Mouse (Mus musculus): ENCODE results near the gene Vil1. TPM values are rescaled to one million over a fixed set of nuclear protein-coding genes. Genes with fewer than 3 reads are reported as not detected.

The Vil1 gene
- total and polyA plus RNA-seq, 2 experiments: 0.18 to 0.26 TPM

DNA sequence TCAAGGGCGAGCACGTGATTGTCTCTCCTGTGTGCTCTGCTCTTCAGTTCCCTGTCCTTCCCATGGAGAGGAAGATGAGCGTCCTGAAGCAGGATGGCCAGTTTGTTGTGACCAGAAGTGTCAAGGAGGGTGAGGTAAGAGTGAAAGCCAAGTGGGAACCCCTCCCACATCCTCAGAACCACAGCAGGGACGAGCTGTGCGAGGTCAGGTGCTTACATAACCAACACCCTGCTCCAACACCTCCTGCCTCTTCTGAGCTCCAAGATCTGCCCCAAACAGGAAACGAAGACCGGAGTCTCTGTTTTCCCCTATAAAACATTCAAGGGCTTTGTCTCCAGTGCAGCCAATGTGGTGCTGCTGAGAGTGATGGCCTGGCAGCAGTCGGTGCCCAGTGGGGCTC, 44.9 kb upstream of the Vil1 start:
- no peaks in the 10 kb centered on the region for H3K4me1 ChIP-seq (ENCODE audit: control insufficient read depth, insufficient read depth, low read length)
- WGBS: 75% methylated on average over 8 of the region's 8 CpGs
- no peaks in the 10 kb centered on the region for H3K79me2 ChIP-seq (ENCODE audit: control insufficient read depth, insufficient read depth, low read length)
- no peaks in the 10 kb centered on the region for H3K27me3 ChIP-seq (ENCODE audit: control insufficient read depth, insufficient read depth, low read length)
- no peak overlapping the region for H3K27ac ChIP-seq (replicated peaks; ENCODE audit: insufficient read depth, low read depth, low read length)
- DNase-seq (ENCODE audit: extremely low read depth, low read depth, low spot score): no peak
- no peaks in the 10 kb centered on the region for H3K36me3 ChIP-seq (ENCODE audit: control insufficient read depth, insufficient read depth, low read length)
- TF ChIP-seq POLR2A (IDR thresholded peaks at IDR 0.05; ENCODE audit: extremely low read depth, insufficient read depth, low read length) (no peak), CTCF (IDR thresholded peaks at IDR 0.05; ENCODE audit: low read depth, low read length) (no peak)
- no peak overlapping the region for H3K9ac ChIP-seq (ENCODE audit: low read depth, low read length)
- H3K4me3 ChIP-seq (ENCODE audit: insufficient read depth, low read depth, low read length): no peak overlapping the region

DNA sequence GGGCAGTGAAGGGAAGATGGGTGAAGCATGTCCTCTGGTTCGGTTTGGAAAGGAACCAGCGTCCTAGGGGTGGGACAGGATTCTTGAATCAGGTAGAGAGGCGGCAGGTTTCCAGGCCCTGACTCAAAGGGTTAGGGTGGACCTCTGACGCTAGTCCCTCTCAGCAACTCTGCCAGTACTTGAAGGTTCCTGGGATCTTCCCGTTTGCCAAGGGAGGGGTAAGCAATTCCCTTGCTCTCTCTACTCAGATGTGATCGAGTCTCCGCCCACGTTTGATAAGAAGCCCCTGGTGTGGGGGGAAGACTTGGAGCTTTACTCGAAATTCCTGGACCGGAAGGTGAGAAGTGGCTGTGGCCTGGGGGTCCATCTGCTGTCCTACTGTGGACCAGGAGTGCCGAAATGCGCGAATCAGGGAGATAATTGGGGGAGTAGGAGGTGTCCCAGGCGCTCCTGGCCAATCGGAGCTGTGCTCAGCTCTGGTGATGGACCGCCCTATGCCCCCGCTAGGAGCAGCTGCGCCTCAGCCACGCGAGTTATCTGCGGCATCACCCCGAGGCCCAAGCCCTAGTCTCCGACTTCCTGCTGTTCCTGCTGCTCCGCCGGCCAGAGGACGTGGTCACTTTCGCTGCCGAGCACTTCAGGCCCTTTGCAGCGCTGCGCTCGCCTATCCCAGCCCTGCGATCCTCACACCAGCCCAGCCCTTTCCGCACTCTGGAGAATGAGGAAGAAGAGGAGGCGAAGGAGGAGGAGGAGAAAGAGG, 41.1 kb upstream of the Vil1 start:
- no peaks in the 10 kb centered on the region for H3K4me1 ChIP-seq (ENCODE audit: control insufficient read depth, insufficient read depth, low read length)
- DNase-seq (ENCODE audit: extremely low read depth, low read depth, low spot score): no peak
- no peaks in the 10 kb centered on the region for H3K36me3 ChIP-seq (ENCODE audit: control insufficient read depth, insufficient read depth, low read length)
- H3K79me2 ChIP-seq (ENCODE audit: control insufficient read depth, insufficient read depth, low read length): no peaks in the 10 kb centered on the region
- 26% methylated on average over 34 of the region's 34 CpGs for WGBS
- H3K27me3 ChIP-seq (ENCODE audit: control insufficient read depth, insufficient read depth, low read length): no peaks in the 10 kb centered on the region
- TF ChIP-seq CTCF (IDR thresholded peaks at IDR 0.05; ENCODE audit: low read depth, low read length) (0 out of 2 replicates have a peak, but pooled peaks have one; percentile 5), POLR2A (IDR thresholded peaks at IDR 0.05; ENCODE audit: extremely low read depth, insufficient read depth, low read length) (no peak)
- no peak overlapping the region for H3K27ac ChIP-seq (replicated peaks; ENCODE audit: insufficient read depth, low read depth, low read length)
- peak overlapping the region; percentile 37; the same call in 1 of the 2 replicates for H3K4me3 ChIP-seq (ENCODE audit: insufficient read depth, low read depth, low read length)
- H3K9ac ChIP-seq (ENCODE audit: low read depth, low read length): peak overlapping the region; percentile 22; the same call in 1 of the 2 replicates

DNA sequence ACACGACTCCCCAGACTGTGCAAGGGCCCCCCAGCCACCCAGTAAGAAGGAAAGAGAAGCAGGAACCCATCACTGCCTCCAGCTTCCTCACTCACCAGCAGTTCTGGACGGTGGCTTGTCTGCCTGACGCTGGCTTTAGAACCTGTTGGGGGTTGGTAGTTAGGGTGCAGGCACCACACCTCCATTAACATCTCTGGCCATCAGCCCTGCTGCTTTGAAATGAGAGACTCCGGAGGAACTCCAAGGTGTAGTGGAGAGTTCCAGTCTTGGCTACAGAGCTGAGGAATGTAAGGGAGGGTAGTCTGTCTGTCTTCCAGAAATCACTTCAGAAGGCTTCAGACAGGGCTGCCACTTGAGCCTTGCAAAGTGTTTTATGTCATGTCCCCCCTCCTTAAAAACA, 39.1 kb upstream of the Vil1 start:
- no peaks in the 10 kb centered on the region for H3K79me2 ChIP-seq (ENCODE audit: control insufficient read depth, insufficient read depth, low read length)
- no peaks in the 10 kb centered on the region for H3K4me1 ChIP-seq (ENCODE audit: control insufficient read depth, insufficient read depth, low read length)
- no peaks in the 10 kb centered on the region for H3K27me3 ChIP-seq (ENCODE audit: control insufficient read depth, insufficient read depth, low read length)
- no peak for DNase-seq (ENCODE audit: extremely low read depth, low read depth, low spot score)
- H3K36me3 ChIP-seq (ENCODE audit: control insufficient read depth, insufficient read depth, low read length): no peaks in the 10 kb centered on the region
- 79% methylated on average over 4 of the region's 4 CpGs for WGBS
- H3K4me3 ChIP-seq (ENCODE audit: insufficient read depth, low read depth, low read length): no peak overlapping the region
- H3K27ac ChIP-seq (replicated peaks; ENCODE audit: insufficient read depth, low read depth, low read length): no peak overlapping the region
- TF ChIP-seq POLR2A (IDR thresholded peaks at IDR 0.05; ENCODE audit: extremely low read depth, insufficient read depth, low read length) (no peak), CTCF (IDR thresholded peaks at IDR 0.05; ENCODE audit: low read depth, low read length) (no peak)
- H3K9ac ChIP-seq (ENCODE audit: low read depth, low read length): no peak overlapping the region

DNA sequence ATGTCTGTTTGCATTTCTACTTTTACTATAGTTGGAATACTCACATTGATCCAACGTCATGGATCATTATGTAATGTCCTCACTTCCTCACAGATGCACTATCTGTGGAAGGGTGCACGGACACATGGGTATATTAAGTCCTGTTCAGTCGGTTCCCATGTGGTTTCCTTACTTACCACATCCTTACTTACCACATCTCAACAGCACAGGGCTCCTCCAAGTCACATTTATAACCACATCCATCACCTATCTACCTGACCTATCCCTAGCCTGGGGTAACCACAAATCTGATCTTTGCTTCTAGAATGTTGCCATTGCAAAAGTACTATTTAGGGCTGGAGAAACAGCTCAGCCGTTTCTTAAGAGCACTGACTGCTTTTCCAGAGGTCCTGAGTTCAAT, 35.8 kb upstream of the Vil1 start:
- no peak for DNase-seq (ENCODE audit: extremely low read depth, low read depth, low spot score)
- no peak overlapping the region for H3K27ac ChIP-seq (replicated peaks; ENCODE audit: insufficient read depth, low read depth, low read length)
- no peaks in the 10 kb centered on the region for H3K27me3 ChIP-seq (ENCODE audit: control insufficient read depth, insufficient read depth, low read length)
- no peaks in the 10 kb centered on the region for H3K36me3 ChIP-seq (ENCODE audit: control insufficient read depth, insufficient read depth, low read length)
- H3K4me1 ChIP-seq (ENCODE audit: control insufficient read depth, insufficient read depth, low read length): no peaks in the 10 kb centered on the region
- 66% methylated on average over 4 of the region's 4 CpGs for WGBS
- no peak overlapping the region for H3K9ac ChIP-seq (ENCODE audit: low read depth, low read length)
- TF ChIP-seq POLR2A (IDR thresholded peaks at IDR 0.05; ENCODE audit: extremely low read depth, insufficient read depth, low read length): no peak
- no peak for TF ChIP-seq CTCF (IDR thresholded peaks at IDR 0.05; ENCODE audit: low read depth, low read length)
- no peak overlapping the region for H3K4me3 ChIP-seq (ENCODE audit: insufficient read depth, low read depth, low read length)
- H3K79me2 ChIP-seq (ENCODE audit: control insufficient read depth, insufficient read depth, low read length): no peaks in the 10 kb centered on the region

DNA sequence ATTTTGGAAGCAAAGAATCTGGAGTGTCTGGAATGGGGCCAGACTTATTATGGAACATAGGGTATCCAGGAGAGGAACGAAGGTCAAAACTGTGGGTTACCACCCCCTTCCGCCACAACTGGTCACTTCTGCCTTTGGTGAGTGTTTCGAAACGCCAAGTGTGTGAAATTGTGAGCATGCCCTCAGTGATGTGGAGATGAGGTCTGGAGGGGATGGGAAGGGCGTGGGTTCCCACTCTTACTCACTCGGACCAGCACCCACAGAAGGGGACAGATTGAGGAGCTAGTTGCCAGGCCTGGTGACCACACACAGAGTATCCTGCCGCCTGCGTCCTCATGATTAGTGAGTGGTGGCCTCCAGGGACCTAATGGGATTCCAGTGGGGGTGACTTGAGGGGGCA, 34.2 kb upstream of the Vil1 start, which contains the start of gene Slc11a1:
TSS of gene Slc11a1 (plus strand) at position 216 of the 400 bp plus-strand sequence.
- H3K27ac ChIP-seq (replicated peaks; ENCODE audit: insufficient read depth, low read depth, low read length): peak within 1 kb of the TSS; percentile 60
- peaks cover 11% of the 10 kb centered on the region for H3K4me1 ChIP-seq (ENCODE audit: control insufficient read depth, insufficient read depth, low read length)
- TF ChIP-seq CTCF (IDR thresholded peaks at IDR 0.05; ENCODE audit: low read depth, low read length) (no peak), POLR2A (IDR thresholded peaks at IDR 0.05; ENCODE audit: extremely low read depth, insufficient read depth, low read length) (no peak)
- no peaks in the 10 kb centered on the region for H3K79me2 ChIP-seq (ENCODE audit: control insufficient read depth, insufficient read depth, low read length)
- H3K36me3 ChIP-seq (ENCODE audit: control insufficient read depth, insufficient read depth, low read length): no peaks in the 10 kb centered on the region
- DNase-seq (ENCODE audit: extremely low read depth, low read depth, low spot score): peak; percentile 36
- H3K27me3 ChIP-seq (ENCODE audit: control insufficient read depth, insufficient read depth, low read length): no peaks in the 10 kb centered on the region
- peak within 1 kb of the TSS; percentile 51 for H3K4me3 ChIP-seq (ENCODE audit: insufficient read depth, low read depth, low read length)
- peak within 1 kb of the TSS; percentile 40 for H3K9ac ChIP-seq (ENCODE audit: low read depth, low read length)
- WGBS: 68% methylated on average over 8 of the region's 8 CpGs

DNA sequence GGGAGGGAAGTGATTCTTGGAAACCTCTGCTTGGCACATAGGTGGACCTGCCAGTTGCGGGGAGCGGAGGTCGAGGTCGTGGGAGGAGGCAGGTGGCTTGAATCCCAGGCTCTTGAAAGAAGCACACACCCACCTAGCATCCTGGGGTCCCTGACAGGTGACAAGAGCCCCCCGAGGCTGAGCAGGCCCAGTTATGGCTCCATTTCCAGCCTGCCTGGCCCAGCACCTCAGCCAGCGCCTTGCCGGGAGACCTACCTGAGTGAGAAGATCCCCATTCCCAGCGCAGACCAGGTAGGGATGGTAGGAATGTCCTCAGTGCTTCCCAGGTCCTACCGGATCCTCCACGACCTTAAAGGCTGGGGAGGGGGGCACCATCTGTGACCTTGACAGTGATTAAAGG, 33.6 kb upstream of the Vil1 start:
- WGBS: 84% methylated on average over 10 of the region's 10 CpGs
- H3K4me3 ChIP-seq (ENCODE audit: insufficient read depth, low read depth, low read length): peak overlapping the region; percentile 51

More for the DNA sequence above, 33.6 kb upstream of the Vil1 start:
- Histone ChIP-seq H3K27me3 (ENCODE audit: control insufficient read depth, insufficient read depth, low read length) (no peaks in the 10 kb centered on the region), H3K9ac (ENCODE audit: low read depth, low read length) (peak overlapping the region; percentile 1; the same call in 1 of the 2 replicates), H3K79me2 (ENCODE audit: control insufficient read depth, insufficient read depth, low read length) (no peaks in the 10 kb centered on the region), H3K27ac (replicated peaks; ENCODE audit: insufficient read depth, low read depth, low read length) (peak overlapping the region; percentile 39; the same call in 1 of the 2 replicates), H3K4me1 (ENCODE audit: control insufficient read depth, insufficient read depth, low read length) (peaks cover 11% of the 10 kb centered on the region), H3K36me3 (ENCODE audit: control insufficient read depth, insufficient read depth, low read length) (no peaks in the 10 kb centered on the region)
- TF ChIP-seq CTCF (IDR thresholded peaks at IDR 0.05; ENCODE audit: low read depth, low read length): no peak
- TF ChIP-seq POLR2A (IDR thresholded peaks at IDR 0.05; ENCODE audit: extremely low read depth, insufficient read depth, low read length): no peak
- DNase-seq (ENCODE audit: extremely low read depth, low read depth, low spot score): no peak
